Mouse (Mus musculus): ENCODE results near the gene Mrpl27.

DNA sequence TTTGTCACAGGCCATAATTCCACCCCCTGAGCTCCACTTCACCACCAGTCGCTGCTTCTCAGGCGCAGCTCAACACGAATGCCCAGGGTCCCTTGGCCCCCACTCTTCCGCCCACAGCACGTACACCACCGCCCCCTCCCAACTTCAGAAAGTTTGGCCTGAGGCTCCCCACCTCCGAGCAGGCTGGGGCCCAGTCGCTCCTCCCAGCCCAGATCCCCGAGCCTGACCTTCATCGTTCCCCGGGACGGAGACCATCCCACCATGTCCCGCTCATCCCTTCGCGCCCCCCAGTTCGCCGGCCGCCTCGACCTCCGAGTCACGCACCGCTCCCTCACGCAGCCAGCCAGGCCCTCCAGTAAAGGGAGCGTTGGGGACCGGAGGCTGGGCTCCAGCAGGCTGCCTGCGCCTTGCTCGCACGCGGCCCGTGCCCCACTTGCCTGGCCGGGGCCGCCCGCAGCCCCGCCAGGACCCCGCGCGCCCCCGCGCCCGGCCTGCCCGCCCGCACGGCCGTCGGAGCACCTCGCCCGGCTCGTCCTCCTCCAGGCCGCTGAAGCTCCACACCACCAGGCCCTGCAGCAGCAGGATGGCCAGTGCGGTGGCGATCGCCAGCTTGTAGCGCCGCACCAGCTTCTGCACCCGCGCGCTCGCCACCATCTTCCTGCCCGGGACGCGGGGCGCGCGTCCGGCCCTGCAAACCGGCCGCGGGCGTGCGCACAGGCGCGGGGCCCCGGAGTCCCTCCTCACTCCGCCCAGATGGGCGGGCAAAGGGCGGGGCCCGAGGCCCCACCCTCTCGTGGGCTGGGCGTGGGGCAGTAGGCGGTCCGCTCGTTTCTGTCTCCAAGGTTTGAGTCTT, 23.4 kb downstream of the Mrpl27 start, which contains the start of gene Xylt2:
- no peak for TF ChIP-seq CTCF (IDR thresholded peaks at IDR 0.05; ENCODE audit: borderline replicate concordance, extremely low read depth, insufficient read depth, insufficient read length)
- peak; percentile 97 for TF ChIP-seq POLR2A (IDR thresholded peaks at IDR 0.05; ENCODE audit: borderline replicate concordance, extremely low read depth, insufficient read depth, insufficient read length, poor library complexity, severe bottlenecking)

Data from brain, embryonic 14.5 days (tissue).